Mouse (Mus musculus): Measurements from ENCODE around the gene Atl3. TPM values are rescaled to one million over a fixed set of nuclear protein-coding genes. Genes with fewer than 3 reads are reported as not detected.
"Not testable (repeated sequence)": the region's sequence is repeated elsewhere in the genome, so short reads cannot be mapped to it uniquely, and the experiment has no call there.

Atl3 gene
- polyA plus RNA-seq, 1 experiment from 2014 or later, result 7.0 TPM

- Histone ChIP-seq H3K4me3 (replicated peaks; ENCODE audit: low read length) (peak overlapping the region; percentile 59), H3K9ac (peak overlapping the region; percentile 84), H3K4me1 (replicated peaks; ENCODE audit: control insufficient read depth, insufficient read depth, low read length) (peaks cover 7% of the 10 kb centered on the region; the same call in 1 of the 2 replicates), H3K36me3 (replicated peaks; ENCODE audit: control insufficient read depth, insufficient read depth) (no peaks in the 10 kb centered on the region), H3K27me3 (ENCODE audit: control insufficient read depth, insufficient read depth, low read length) (no peaks in the 10 kb centered on the region), H3K4me2 (replicated peaks) (peak overlapping the region; percentile 56), H3K9me3 (ENCODE audit: control insufficient read depth, low read length) (no peaks in the 10 kb centered on the region), H3K27ac (peak overlapping the region; percentile 94)
- DNase-seq (ENCODE audit: low spot score), result peak; percentile 96
- ATAC-seq (ENCODE audit: low FRiP score), result peak; percentile 97
- WGBS, result under 1% methylated on average over 84 of the region's 84 CpGs
Measured at GRCm38 (mm10) chr19:7494187-7495015, 561 bp downstream of the Atl3 start.

GRCm38 (mm10) chr19:7495221-7496038 is 1.6 kb downstream of the Atl3 start:
- Histone ChIP-seq H3K4me2 (replicated peaks) (peak overlapping the region; percentile 56), H3K4me3 (replicated peaks; ENCODE audit: low read length) (peak overlapping the region; percentile 59), H3K36me3 (replicated peaks; ENCODE audit: control insufficient read depth, insufficient read depth) (no peaks in the 10 kb centered on the region), H3K9me3 (ENCODE audit: control insufficient read depth, low read length) (no peaks in the 10 kb centered on the region), H3K27me3 (ENCODE audit: control insufficient read depth, insufficient read depth, low read length) (no peaks in the 10 kb centered on the region), H3K4me1 (replicated peaks; ENCODE audit: control insufficient read depth, insufficient read depth, low read length) (peaks cover 7% of the 10 kb centered on the region; the same call in 1 of the 2 replicates), H3K27ac (peak overlapping the region; percentile 94), H3K9ac (peak overlapping the region; percentile 84)
- DNase-seq (ENCODE audit: low spot score) (no peak), ATAC-seq (ENCODE audit: low FRiP score) (no peak)
- 51% methylated on average over 14 of the region's 14 CpGs for WGBS

DNA sequence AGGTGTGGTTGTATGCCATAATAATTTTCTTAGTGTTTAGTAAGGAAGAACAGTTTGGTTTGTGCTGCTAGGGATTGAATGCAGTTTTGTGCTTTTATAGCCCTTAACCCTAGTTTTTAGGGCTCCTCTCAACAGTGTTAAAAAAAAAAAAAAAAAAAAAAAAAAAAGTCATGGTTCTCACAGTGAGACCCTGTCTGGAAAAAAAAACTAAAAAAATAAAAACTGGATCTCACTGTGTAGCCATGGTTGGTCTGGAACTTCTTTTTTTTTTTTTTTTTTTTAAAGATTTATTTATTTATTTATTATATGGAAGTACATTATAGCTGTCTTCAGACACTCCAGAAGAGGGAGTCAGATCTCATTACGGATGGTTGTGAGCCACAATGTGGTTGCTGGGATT is 2.2 kb downstream of the Atl3 start:
- H3K27me3 ChIP-seq (ENCODE audit: control insufficient read depth, insufficient read depth, low read length); DNase-seq (ENCODE audit: low spot score); H3K27ac ChIP-seq; ATAC-seq (ENCODE audit: low FRiP score); H3K9ac ChIP-seq; H3K9me3 ChIP-seq (ENCODE audit: control insufficient read depth, low read length); H3K4me1 ChIP-seq (replicated peaks; ENCODE audit: control insufficient read depth, insufficient read depth, low read length); H3K36me3 ChIP-seq (replicated peaks; ENCODE audit: control insufficient read depth, insufficient read depth); H3K4me3 ChIP-seq (replicated peaks; ENCODE audit: low read length): not testable (repeated sequence)
- 55% methylated on average over 1 of the region's 1 CpGs for WGBS
- H3K4me2 ChIP-seq (replicated peaks), result 0 out of 2 replicates have a peak overlapping the region, but pooled peaks have one; percentile 56

DNA sequence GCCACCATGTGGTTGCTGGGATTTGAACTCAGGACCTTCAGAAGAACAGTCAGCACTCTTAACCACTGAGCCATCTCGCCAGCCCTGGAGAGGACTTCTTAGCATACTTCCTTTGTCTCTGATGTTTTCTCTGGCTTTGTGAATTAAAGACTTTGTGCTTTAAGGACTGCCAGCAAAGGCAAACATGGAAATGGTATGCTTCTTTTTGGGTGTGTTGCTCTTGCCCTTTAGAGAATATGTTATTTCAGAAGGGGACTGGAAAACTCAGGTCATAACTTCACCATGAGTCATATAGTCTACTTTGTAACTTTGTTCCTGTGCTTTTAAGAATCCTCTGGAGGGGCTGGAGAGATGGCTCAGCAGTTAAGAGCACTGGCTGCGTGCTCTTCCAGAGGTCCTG is 5.0 kb downstream of the Atl3 start:
- 91% methylated on average over 2 of the region's 2 CpGs for WGBS
- DNase-seq (ENCODE audit: low spot score) (no peak), ATAC-seq (ENCODE audit: low FRiP score) (no peak)
- H3K27ac ChIP-seq, result no peak overlapping the region
- no peaks in the 10 kb centered on the region for H3K36me3 ChIP-seq (replicated peaks; ENCODE audit: control insufficient read depth, insufficient read depth)
- no peak overlapping the region for H3K4me2 ChIP-seq (replicated peaks)
- H3K9ac ChIP-seq, result no peak overlapping the region
- H3K4me1 ChIP-seq (replicated peaks; ENCODE audit: control insufficient read depth, insufficient read depth, low read length), result peaks cover 7% of the 10 kb centered on the region; the same call in 1 of the 2 replicates
- no peaks in the 10 kb centered on the region for H3K27me3 ChIP-seq (ENCODE audit: control insufficient read depth, insufficient read depth, low read length)
- no peaks in the 10 kb centered on the region for H3K9me3 ChIP-seq (ENCODE audit: control insufficient read depth, low read length)
- H3K4me3 ChIP-seq (replicated peaks; ENCODE audit: low read length), result no peak overlapping the region

GRCm38 (mm10) chr19:7500701-7501100 is 6.9 kb downstream of the Atl3 start:
- Histone ChIP-seq H3K27ac (no peak overlapping the region), H3K27me3 (ENCODE audit: control insufficient read depth, insufficient read depth, low read length) (no peaks in the 10 kb centered on the region), H3K4me3 (replicated peaks; ENCODE audit: low read length) (no peak overlapping the region), H3K4me1 (replicated peaks; ENCODE audit: control insufficient read depth, insufficient read depth, low read length) (peaks cover 1% of the 10 kb centered on the region; the same call in 1 of the 2 replicates), H3K9me3 (ENCODE audit: control insufficient read depth, low read length) (no peaks in the 10 kb centered on the region), H3K4me2 (replicated peaks) (no peak overlapping the region), H3K9ac (no peak overlapping the region), H3K36me3 (replicated peaks; ENCODE audit: control insufficient read depth, insufficient read depth) (no peaks in the 10 kb centered on the region)
- ATAC-seq (ENCODE audit: low FRiP score), result no peak
- 97% methylated on average over 1 of the region's 1 CpGs for WGBS
- DNase-seq (ENCODE audit: low spot score), result no peak

DNA sequence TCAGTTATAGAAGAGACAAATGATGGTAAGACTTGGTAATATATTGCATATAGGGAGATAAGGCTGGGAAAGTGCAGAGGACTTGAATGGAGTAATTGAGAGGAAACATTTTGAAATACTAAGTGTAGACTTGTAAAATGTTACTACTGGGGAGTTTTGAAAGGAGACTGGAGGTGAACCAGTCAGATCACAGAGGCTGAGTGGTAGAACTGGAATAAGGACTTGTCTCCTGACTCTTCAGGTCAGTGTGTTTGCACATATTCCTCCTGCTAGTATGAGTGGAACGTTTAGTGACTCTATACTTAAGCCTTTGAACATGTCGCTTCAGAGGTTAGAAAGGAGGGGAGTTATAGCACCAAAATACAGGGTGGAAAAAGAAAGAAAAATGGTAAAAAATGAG is 8.6 kb downstream of the Atl3 start:
- DNase-seq (ENCODE audit: low spot score) (no peak), ATAC-seq (ENCODE audit: low FRiP score) (no peak)
- no peak overlapping the region for H3K4me2 ChIP-seq (replicated peaks)
- H3K27me3 ChIP-seq (ENCODE audit: control insufficient read depth, insufficient read depth, low read length), result no peaks in the 10 kb centered on the region
- H3K4me1 ChIP-seq (replicated peaks; ENCODE audit: control insufficient read depth, insufficient read depth, low read length), result no peaks in the 10 kb centered on the region
- H3K4me3 ChIP-seq (replicated peaks; ENCODE audit: low read length), result no peak overlapping the region
- no peaks in the 10 kb centered on the region for H3K36me3 ChIP-seq (replicated peaks; ENCODE audit: control insufficient read depth, insufficient read depth)
- no peaks in the 10 kb centered on the region for H3K9me3 ChIP-seq (ENCODE audit: control insufficient read depth, low read length)
- H3K9ac ChIP-seq, result no peak overlapping the region
- WGBS, result 88% methylated on average over 2 of the region's 2 CpGs
- no peak overlapping the region for H3K27ac ChIP-seq

DNA sequence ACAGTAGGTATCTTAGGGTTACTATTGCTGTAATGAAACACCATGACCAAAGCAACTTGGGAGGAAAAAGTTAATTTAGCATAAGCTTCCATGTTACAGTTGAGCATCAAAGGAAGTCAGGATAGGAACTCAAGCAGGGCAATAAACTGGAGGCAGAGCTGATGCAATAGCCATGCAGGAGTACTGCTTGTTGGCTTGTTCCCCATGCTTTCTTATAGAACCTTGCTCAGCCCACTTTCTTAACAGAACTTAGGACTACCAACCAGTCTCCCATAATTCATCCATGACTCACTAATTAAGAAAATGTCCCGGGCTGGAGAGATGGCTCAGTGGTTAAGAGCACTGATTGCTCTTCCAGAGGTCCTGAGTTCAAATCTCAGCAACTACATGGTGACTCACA is 12.5 kb downstream of the Atl3 start:
- Histone ChIP-seq H3K27me3 (ENCODE audit: control insufficient read depth, insufficient read depth, low read length) (no peaks in the 10 kb centered on the region), H3K4me2 (replicated peaks) (no peak overlapping the region), H3K9ac (no peak overlapping the region), H3K27ac (no peak overlapping the region), H3K36me3 (replicated peaks; ENCODE audit: control insufficient read depth, insufficient read depth) (peaks cover 19% of the 10 kb centered on the region), H3K4me1 (replicated peaks; ENCODE audit: control insufficient read depth, insufficient read depth, low read length) (no peaks in the 10 kb centered on the region), H3K4me3 (replicated peaks; ENCODE audit: low read length) (no peak overlapping the region), H3K9me3 (ENCODE audit: control insufficient read depth, low read length) (no peaks in the 10 kb centered on the region)
- DNase-seq (ENCODE audit: low spot score), result no peak
- ATAC-seq (ENCODE audit: low FRiP score), result no peak
- 88% methylated on average over 1 of the region's 1 CpGs for whole genome bisulfite sequencing

GRCm38 (mm10) chr19:7508026-7508425 is 14.2 kb downstream of the Atl3 start:
- H3K27ac ChIP-seq, result no peak overlapping the region
- H3K4me1 ChIP-seq (replicated peaks; ENCODE audit: control insufficient read depth, insufficient read depth, low read length), result no peaks in the 10 kb centered on the region
- no peaks in the 10 kb centered on the region for H3K27me3 ChIP-seq (ENCODE audit: control insufficient read depth, insufficient read depth, low read length)
- no peaks in the 10 kb centered on the region for H3K9me3 ChIP-seq (ENCODE audit: control insufficient read depth, low read length)
- 77% methylated on average over 4 of the region's 4 CpGs for WGBS
- DNase-seq (ENCODE audit: low spot score), result no peak
- H3K4me2 ChIP-seq (replicated peaks), result no peak overlapping the region
- H3K4me3 ChIP-seq (replicated peaks; ENCODE audit: low read length), result no peak overlapping the region
- no peak overlapping the region for H3K9ac ChIP-seq
- peaks cover 21% of the 10 kb centered on the region for H3K36me3 ChIP-seq (replicated peaks; ENCODE audit: control insufficient read depth, insufficient read depth)
- no peak for ATAC-seq (ENCODE audit: low FRiP score)

DNA sequence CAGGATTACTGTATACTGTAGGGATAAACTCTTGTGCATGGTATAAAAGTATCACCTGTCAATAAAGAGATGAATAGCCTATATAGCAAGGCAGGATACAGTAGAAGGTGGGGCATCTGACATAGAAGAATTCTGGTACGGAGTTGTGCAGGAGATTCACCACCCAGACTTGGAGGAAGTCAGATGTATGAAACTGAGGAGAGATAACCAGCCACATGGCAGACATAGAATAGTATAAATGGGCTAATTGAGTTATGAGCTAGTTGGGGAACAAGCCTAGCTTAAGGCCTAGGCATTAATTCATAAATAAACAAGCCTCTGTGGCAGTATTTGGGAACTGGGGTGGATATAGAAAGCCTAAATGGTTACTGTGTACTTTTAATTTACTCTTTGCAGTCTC is 22.6 kb downstream of the Atl3 start:
- Histone ChIP-seq H3K4me1 (replicated peaks; ENCODE audit: control insufficient read depth, insufficient read depth, low read length) (no peaks in the 10 kb centered on the region), H3K36me3 (replicated peaks; ENCODE audit: control insufficient read depth, insufficient read depth) (peaks cover 25% of the 10 kb centered on the region), H3K4me2 (replicated peaks) (no peak overlapping the region), H3K9me3 (ENCODE audit: control insufficient read depth, low read length) (no peaks in the 10 kb centered on the region), H3K27me3 (ENCODE audit: control insufficient read depth, insufficient read depth, low read length) (no peaks in the 10 kb centered on the region), H3K4me3 (replicated peaks; ENCODE audit: low read length) (no peak overlapping the region), H3K27ac (no peak overlapping the region), H3K9ac (no peak overlapping the region)
- no peak for DNase-seq (ENCODE audit: low spot score)
- no peak for ATAC-seq (ENCODE audit: low FRiP score)
- WGBS, result 91% methylated on average over 1 of the region's 1 CpGs
